Mouse (Mus musculus) testis, adult 2 months (tissue): ENCODE measurements around the gene Pde4d.

Source experiments
- CTCF ChIP-seq: fragments of 200-500 bp; IDR thresholded peaks from 2 replicates; pipeline ENCODE4 v1.5.1; 2012; ENCODE audit warnings: low read depth, mild to moderate bottlenecking, inconsistent platforms, low read length, moderate library complexity; ENCODE audit not compliant: control insufficient read depth, insufficient read depth, insufficient replicate concordance
- POLR2A ChIP-seq: fragments of 200-500 bp; IDR thresholded peaks from 2 replicates; pipeline ENCODE4 v1.6.1; 2012; ENCODE audit warnings: low read depth, mild to moderate bottlenecking, inconsistent platforms, low read length, moderate library complexity; ENCODE audit not compliant: control insufficient read depth

DNA sequence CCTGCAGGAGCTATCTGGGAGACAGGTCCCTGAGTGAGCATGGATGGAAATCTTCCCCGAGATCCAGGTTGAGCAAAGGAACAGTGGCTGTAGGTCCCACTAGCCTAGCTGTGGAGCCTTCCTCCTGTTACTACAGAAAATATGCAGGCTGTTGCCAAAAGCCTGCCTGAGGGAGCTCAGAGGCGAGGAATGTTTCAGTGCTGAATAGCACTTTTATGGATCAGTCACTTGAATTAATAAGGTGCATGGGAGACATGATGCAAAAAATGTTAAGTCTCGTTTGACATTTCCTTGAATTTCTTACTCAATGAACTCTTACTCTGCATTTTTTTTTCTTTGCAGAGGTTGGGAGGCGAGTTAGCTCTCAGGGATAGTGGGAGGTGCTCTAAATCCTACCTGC, 172.9 kb downstream of the Pde4d start:
- no peak for TF ChIP-seq CTCF
- TF ChIP-seq POLR2A = no peak
